Mouse (Mus musculus) frontal cortex, postnatal 10 days (tissue): ENCODE results near the gene 1810013L24Rik.
A peak's percentile ranks its signal among the peaks of the same experiment; 100 is the strongest.
"Not testable (repeated sequence)": the region's sequence is repeated elsewhere in the genome, so short reads cannot be mapped to it uniquely, and the experiment has no call there.

Experiments
- DNase-seq, 2 experiments: peaks; one replicate each; pipeline ENCODE4 v3.0.0; 2022; ENCODE audit warnings: low spot score in 2 of 2, mixed read lengths in 1 of 2

Gene 1810013L24Rik

DNA sequence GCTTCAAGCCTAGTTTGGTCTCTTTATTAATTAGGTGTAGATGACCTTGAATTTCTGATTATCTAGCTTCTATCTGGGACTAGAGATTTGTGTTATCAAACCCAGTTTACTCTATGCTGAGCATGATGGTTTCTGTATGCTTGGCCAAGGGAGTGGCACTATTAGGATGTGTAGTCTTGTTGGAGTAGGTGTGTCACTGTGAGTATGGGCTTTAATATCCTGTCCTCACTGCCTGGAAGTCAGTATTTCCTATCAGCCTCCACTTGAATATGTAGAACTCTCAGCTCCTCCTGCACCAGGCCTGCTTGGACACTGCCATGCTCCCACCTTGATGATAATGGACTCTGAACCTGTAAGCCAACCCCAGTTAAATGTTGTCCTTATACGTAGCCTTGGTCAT, 7.0 kb downstream of the 1810013L24Rik start:
- DNase-seq: no peak

GRCm38 (mm10) chr16:8837595-8837994, 7.7 kb downstream of the 1810013L24Rik start:
- no peak for DNase-seq

GRCm38 (mm10) chr16:8838921-8839320, 9.0 kb downstream of the 1810013L24Rik start:
- DNase-seq: no peak

- DNase-seq: no peak
Measured at GRCm38 (mm10) chr16:8840557-8840956, 10.7 kb downstream of the 1810013L24Rik start.

DNA sequence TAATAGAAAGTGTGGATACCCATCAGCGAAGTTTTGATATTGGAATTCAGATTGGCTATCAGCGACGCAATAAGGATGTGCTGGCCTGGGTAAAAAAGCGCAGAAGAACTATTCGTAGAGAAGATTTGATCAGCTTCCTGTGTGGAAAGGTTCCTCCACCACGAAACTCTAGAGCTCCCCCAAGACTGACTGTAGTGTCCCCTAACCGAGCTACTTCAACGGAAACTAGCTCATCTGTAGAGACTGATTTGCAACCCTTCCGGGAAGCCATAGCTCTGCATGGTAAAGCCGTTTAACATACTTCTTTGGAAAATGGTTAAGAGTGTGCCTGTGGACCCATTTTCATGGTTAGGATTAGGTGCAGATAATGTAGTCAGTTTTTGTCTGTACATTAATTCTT, 13.1 kb downstream of the 1810013L24Rik start:
- no peak for DNase-seq

DNA sequence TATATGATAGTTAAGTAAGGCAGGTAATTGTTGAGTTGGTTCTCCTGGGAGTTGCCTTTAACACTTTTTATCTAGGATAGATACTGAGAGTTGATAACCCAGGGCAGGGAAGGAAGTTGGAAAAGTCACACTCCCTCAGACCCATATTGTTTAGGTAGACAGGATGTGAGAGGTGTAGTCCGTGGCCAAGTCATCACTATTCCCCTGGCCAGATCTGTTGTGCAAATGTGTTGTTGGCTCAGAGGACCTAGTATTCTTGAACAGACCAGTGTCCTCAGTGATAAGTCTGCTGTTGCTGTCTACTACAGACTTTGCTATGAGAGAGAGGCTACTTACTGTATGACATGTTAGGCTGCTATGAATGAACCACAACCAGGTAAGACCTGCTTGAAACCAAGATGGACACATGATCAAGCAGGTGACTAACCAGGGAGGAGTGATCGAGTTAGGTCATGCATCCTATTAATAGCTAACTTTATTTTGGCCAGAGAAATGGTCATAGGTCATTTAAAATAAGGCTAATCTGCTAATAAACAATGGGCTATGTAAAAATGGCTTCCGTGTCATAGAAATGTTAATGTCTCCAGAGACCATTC, 13.8 kb downstream of the 1810013L24Rik start:
- no peak for DNase-seq

- no peak for DNase-seq
Measured at GRCm38 (mm10) chr16:8845986-8846385, 16.1 kb downstream of the 1810013L24Rik start.

GRCm38 (mm10) chr16:8848309-8849068, 18.6 kb downstream of the 1810013L24Rik start:
- no peak for DNase-seq

DNA sequence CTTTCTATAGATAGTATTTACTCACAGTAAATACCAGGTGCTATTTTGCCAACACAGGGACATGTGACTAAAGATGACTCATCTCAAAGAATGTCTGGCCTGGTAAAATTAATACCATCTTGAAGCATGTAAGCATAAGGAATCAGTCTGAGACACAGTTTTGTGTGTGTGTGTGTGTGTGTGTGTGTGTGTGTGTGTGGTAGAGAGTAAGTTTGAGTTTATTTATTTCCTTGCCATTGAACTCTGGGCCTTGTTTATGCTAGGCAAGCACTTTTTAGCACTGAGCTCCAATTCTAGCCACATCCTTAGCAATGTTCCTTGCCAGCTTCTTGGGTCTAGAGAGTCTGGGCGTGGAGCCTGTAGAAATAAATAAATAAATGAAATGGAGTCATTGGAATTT, 20.0 kb downstream of the 1810013L24Rik start:
- no peak for DNase-seq

DNA sequence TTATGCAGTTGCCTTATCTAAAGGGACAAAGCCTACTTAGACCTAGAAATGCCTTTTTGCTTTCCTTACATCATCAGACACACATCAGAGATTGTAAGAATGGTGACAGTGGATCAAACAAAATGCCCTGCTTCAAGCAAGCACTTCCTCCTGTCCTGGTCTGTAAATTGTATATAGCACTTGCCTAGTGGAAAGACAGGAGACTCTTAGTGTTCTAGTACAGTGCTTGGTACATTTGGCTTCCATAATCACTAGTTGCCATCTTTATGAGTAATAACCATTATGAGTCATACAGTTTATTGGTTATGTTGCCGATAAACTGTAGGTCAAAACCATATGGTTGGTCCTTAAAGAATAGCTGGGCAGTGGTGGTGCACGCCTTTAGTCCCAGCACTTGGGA, 25.2 kb downstream of the 1810013L24Rik start:
- no peak for DNase-seq

GRCm38 (mm10) chr16:8856820-8857219, 26.9 kb downstream of the 1810013L24Rik start:
- no peak for DNase-seq

DNA sequence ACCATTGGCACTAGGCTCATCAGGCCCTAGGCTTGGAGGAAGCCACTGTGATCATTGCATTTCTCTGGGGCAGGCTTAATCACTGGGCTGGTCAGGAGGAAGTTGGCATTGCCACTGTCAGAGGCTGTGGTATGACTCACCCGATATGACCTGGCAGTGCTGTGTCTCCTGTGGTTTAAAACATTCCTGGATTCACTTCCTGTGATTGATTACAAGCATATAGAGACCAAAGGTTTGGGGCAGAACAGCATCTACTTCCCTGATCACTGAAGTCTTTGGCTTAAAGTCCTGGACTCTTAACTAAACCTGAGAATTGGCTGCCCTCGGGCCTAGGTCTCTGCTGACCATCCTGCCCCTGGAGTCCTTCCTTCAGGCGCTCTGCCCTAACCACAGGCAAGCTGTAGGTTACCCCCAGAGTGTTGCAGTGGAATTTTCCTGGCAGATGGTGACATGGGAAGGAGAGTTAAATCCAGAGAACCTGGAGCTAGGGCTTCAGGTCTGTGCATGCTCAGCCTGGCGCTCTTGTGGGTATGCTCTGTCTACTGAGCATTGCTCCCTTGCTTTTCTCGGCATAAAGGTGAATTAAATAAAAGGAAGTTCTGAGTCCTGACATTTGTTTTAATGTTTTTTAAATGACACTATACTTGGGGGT, 32.6 kb downstream of the 1810013L24Rik start:
- no peak for DNase-seq

DNA sequence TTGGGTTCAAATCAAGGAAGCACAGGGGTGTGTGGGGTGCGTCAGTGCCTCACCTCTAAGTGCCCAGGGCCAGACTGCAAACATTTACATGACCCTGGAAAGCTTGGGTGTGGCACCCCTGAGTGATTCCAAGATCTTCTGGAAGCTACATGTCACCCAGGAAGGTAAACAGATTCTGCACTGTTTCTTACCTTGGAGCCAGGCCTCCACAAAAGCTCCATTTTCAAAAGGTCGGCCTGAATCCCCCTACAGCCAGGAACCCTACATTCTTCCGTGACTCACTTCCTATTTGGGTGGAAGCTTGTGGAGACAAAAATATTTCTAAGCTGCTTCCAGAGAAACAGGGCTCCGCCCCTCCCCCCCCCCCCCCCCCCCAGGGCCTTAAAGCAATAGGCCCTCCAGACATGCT, 34.3 kb downstream of the 1810013L24Rik start:
- no peak for DNase-seq

GRCm38 (mm10) chr16:8867406-8867955, 37.6 kb downstream of the 1810013L24Rik start:
- DNase-seq: no peak

DNA sequence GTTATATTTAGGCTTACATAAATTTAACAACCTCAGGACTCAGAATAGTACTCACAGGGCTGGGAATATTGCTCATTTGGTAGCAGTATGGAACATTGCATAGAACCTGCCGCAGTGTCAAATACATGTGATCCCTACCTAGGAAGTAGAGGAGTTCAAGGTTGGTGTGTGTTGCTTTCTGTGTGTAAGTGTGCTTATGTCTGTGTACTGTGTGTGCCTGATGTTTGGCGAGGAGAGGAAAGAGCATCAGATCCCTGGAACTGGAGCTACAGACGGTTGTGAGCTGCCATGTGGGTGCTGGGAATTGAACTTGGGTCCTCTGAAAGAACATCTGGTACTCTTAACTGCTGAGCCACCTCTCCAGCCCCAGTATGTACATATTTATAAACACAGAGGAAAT, 38.6 kb downstream of the 1810013L24Rik start:
- no peak for DNase-seq

GRCm38 (mm10) chr16:8869715-8870114, 39.8 kb downstream of the 1810013L24Rik start:
- DNase-seq: peak in 1 of 2 experiments; percentile 69

DNA sequence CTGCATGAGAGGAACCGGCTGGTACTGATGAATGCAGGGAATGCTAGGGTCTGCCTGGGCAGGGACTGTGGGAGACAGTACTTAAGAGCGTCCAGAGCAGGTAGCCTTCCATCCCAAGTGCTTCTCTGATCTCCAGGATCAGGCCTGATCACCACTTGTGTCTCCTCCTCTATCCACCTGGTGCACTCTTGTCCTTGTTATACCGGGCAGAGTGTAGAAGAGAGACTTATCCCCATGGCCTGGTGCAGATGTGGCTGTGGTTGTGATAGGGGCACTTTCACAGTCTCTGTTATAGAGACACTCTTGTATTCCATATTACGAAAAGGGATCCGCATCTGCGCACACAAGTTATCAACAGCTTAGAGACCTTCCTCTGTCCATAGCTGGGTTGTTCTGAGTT, 41.5 kb downstream of the 1810013L24Rik start:
- no peak for DNase-seq

DNA sequence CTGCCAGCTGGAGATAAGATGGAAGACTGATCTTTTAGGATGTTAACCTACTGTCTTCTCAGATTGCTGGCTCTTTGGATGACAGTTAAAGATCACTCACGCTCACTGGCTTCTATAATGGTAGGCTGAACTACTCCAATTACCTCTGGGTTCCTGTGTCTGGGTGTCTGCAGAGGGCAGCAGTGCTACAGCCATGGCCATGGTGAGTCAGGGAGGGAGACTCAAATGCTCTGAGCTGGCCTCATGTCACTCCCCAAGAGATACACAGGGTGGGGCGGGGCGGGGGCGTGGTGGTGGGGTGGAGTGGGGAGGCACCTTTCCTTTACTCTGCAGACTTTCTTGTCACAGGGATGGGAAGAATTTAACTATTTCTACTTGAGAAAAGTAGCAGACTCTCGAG, 42.1 kb downstream of the 1810013L24Rik start:
- no peak for DNase-seq

DNA sequence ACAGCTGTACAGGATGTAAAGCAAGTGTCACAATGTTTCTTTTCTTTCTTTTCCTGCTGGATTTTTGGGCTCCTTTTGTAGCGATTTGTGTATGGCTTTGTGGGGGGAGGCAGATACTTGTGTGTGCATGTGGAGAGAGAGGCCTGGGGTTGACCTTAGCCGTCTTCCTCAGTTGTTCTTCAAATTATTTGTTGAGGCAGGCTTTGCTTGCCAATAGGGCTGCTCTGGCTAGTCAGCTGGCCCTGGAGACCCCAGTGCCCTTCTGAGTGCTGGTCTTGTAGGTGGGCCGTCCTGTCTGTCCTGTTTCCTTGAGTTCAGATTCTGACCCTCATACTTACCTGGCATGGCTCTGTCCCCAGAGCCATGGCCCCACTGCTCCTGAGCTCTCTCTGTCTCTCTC, 42.6 kb downstream of the 1810013L24Rik start:
- DNase-seq: no peak

GRCm38 (mm10) chr16:8880076-8880475, 50.2 kb downstream of the 1810013L24Rik start:
- no peak for DNase-seq

GRCm38 (mm10) chr16:8883674-8884241, 53.9 kb downstream of the 1810013L24Rik start:
- DNase-seq: peak; percentile 78 to 88

- not testable (repeated sequence) for DNase-seq
Measured at GRCm38 (mm10) chr16:8894214-8894613, 64.3 kb downstream of the 1810013L24Rik start.
